Mouse (Mus musculus) kidney, adult 2 months (tissue): ENCODE results near the gene Arhgap44.

Source experiments
- CTCF ChIP-seq: fragments of 200-500 bp; conservative IDR thresholded peaks from 2 replicates; pipeline ENCODE4 v1.5.1; 2011; ENCODE audit warnings: low read depth, mild to moderate bottlenecking, control low read depth, low read length, moderate library complexity, mixed read lengths; ENCODE audit not compliant: insufficient read depth, insufficient read length
- POLR2A ChIP-seq: fragments of 200-500 bp; IDR thresholded peaks from one replicate; pipeline ENCODE4 v1.6.1; 2011; ENCODE audit warnings: low read depth, low read length, control low read depth

GRCm38 (mm10) chr11:65162767-65163120 lies at the start of gene Arhgap44:
- no peak for TF ChIP-seq CTCF
- TF ChIP-seq POLR2A = no peak
